Mouse (Mus musculus) hindbrain, embryonic 13.5 days (tissue): ENCODE data around the gene St5. TPM values are rescaled to one million over a fixed set of nuclear protein-coding genes. Genes with fewer than 3 reads are reported as not detected.

ENCODE experiments used
- ATAC-seq: fragments of 200-750 bp; cut with Nextera tagmentation; 2 replicates; pipeline ENCODE4 v1.8.0; 2017; ENCODE audit warnings: moderate TSS enrichment; ENCODE audit not compliant: low FRiP score
- H3K27ac ChIP-seq: fragments of 300-500 bp; sonication (generic); 2 replicates; pipeline ENCODE4 v1.5.1; 2015; ENCODE audit warnings: inconsistent platforms, mild to moderate bottlenecking, moderate library complexity
- H3K27me3 ChIP-seq: fragments of 300-500 bp; sonication (generic); 2 replicates; pipeline ENCODE4 v1.6.1; 2015; ENCODE audit warnings: mild to moderate bottlenecking, inconsistent platforms
- H3K36me3 ChIP-seq: fragments of 300-500 bp; sonication (generic); 2 replicates; pipeline ENCODE4 v1.6.1; 2015; ENCODE audit warnings: mild to moderate bottlenecking, inconsistent platforms
- H3K4me1 ChIP-seq: fragments of 300-500 bp; sonication (generic); replicated peaks from 2 replicates; pipeline ENCODE4 v1.6.1; 2015; ENCODE audit warnings: inconsistent platforms
- H3K4me2 ChIP-seq: fragments of 300-500 bp; sonication (generic); 2 replicates; pipeline ENCODE4 v1.6.1; 2015; ENCODE audit warnings: inconsistent platforms, mild to moderate bottlenecking, moderate library complexity
- H3K4me3 ChIP-seq: fragments of 300-500 bp; sonication (generic); 2 replicates; pipeline ENCODE4 v1.5.1; 2015; ENCODE audit warnings: mild to moderate bottlenecking, inconsistent platforms
- H3K9ac ChIP-seq: fragments of 300-500 bp; sonication (generic); 2 replicates; pipeline ENCODE4 v1.6.1; 2015; ENCODE audit warnings: mild to moderate bottlenecking, inconsistent platforms
- H3K9me3 ChIP-seq: fragments of 300-500 bp; sonication (generic); 2 replicates; pipeline ENCODE4 v1.6.1; 2016; ENCODE audit warnings: inconsistent platforms
- WGBS: fragments of 180-500 bp; shearing (Covaris S2); methylation state at CpG from one replicate; pipeline ENCODE4 v1.1.7; 2015; 5-methylcytosine and 5-hydroxymethylcytosine counted together
- polyA plus RNA-seq: library from polyadenylated mRNA; unstranded; fragments of >200 nt; fragmentation: Nextera tagmentation; extraction: Ambion mirVana; gene quantifications from 2 replicates; pipeline ENCODE4 v1.2.1, GENCODE M21; 2015

St5 gene
- polyA plus RNA-seq, 1 experiment from 2014 or later, result 25.6 TPM

DNA sequence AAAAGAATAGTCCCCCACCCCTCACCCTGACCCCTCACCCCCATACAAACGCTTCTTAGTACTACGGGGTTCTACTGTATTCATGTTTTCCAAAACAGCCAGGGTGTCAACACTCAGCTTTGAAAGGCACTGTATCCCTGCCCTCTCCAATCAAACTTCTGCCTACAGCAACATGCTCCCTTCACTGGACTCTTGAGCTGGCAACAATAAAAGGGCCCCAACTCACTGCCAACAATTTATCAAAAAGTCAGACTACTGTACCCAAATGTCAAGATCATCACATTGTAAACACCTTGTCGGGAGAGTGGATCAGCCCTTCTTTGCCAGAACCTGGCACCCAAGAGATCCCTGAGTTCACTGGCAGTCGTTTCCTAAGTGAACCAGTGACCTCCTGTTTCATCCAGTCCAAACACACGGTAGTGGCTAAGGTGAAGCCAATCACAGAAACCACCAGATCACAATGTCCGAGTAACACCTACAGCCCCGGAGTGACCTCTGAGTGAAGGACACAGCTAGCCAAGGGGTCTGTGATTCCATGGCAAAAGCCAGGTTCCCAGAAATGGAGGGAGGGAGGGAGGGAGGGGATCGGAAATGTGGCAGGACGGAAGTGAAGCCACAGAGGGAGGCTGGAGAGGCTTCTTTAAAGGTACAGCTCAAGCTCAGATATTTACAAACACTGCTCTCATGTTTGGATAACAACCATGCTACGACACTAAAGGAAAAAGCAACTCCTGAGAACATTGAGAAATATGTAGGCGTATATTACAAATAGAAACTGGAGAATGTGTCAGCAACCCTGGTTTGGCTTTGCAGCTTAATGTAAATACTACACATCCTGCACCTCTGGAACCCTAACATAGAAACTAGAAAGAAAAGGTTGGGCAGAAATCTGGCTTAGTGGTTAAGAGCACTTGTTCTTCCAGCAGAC lies 136.3 kb downstream of the St5 start:
- Histone ChIP-seq H3K4me2 (no peak overlapping the region), H3K4me3 (no peak overlapping the region), H3K27me3 (no peaks in the 10 kb centered on the region), H3K36me3 (no peaks in the 10 kb centered on the region), H3K9ac (no peak overlapping the region), H3K9me3 (no peaks in the 10 kb centered on the region), H3K4me1 (peaks cover 11% of the 10 kb centered on the region; the same call in 1 of the 2 replicates), H3K27ac (no peak overlapping the region)
- no peak for ATAC-seq
- 86% methylated on average over 11 of the region's 11 CpGs for WGBS

DNA sequence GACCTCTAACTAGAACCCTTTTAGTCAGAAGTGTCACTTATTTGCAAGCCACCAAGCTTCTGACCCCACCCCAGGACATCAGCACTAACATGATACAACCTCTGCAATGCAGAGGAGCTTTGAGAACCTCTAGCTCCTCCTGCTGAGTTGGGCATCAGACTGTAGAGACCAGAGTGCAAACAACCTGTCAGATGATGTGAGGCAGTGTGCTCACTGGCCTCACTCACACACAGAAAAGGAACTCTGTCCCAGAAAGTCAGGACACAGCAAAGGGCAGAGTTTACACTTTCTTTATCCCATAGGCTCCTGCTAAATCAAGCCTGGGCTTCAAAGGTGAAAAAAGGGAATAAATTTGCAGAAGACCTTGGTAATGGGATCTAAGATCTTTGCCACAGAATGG lies 137.1 kb downstream of the St5 start:
- ATAC-seq, result no peak
- no peak overlapping the region for H3K4me3 ChIP-seq

DNA sequence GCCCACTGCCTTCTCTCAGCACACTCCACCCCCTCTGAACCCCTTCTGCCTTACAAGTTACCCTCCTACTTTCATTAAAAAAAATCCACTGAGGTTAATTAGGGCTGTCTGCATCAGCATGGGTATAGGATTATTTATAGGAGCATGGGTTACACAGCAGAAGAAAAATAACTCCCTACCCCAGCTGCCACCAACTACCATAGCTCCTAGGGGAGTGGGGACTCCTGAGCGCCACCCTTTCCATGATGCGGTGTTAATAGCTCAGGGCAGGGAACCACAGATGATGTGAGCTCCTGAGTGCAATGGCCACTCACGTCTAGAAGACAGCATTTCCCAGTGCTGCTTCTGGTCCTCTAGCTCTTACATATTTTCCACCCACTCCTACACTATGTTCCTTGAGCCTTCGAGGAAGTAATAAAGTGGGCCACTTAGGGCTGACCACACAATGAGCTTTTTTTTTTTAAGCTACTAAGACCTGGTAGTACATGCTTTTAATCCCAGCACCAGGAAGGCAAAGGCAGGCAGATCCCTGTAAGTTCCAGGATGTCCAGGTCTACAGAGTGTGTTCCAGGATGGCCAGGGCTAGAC lies 139.5 kb downstream of the St5 start:
- ATAC-seq, result no peak
- Histone ChIP-seq H3K9ac (no peak overlapping the region), H3K9me3 (no peaks in the 10 kb centered on the region)

More for the DNA sequence above, 137.1 kb downstream of the St5 start:
- Histone ChIP-seq H3K27ac (no peak overlapping the region), H3K4me2 (no peak overlapping the region), H3K9me3 (no peaks in the 10 kb centered on the region), H3K36me3 (no peaks in the 10 kb centered on the region), H3K4me1 (peaks cover 11% of the 10 kb centered on the region; the same call in 1 of the 2 replicates), H3K9ac (no peak overlapping the region), H3K27me3 (no peaks in the 10 kb centered on the region)

DNA sequence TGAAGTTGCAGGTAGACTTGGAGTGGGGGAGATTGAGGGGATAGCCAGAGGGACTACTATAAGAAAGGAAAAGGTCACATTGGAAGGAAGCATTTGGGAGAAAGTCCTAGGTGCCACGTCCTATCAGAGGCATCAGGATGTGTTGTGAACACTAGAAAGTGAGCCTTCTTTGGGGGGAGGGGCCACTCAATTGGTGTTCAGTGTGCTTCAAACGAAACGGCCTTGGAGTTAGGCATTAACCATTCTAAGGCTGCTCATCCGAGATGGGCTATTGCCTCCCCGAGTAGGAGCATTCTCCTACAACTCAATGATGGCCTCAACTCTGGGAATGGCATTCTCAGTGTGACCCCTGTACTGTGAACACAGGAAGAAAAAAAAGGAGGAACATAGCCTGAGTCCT lies 140.7 kb downstream of the St5 start:
- Histone ChIP-seq H3K4me3 (no peak overlapping the region), H3K9ac (no peak overlapping the region), H3K9me3 (no peaks in the 10 kb centered on the region), H3K36me3 (no peaks in the 10 kb centered on the region), H3K4me2 (no peak overlapping the region), H3K27me3 (no peaks in the 10 kb centered on the region), H3K27ac (no peak overlapping the region; the same call in 1 of the 2 replicates), H3K4me1 (peaks cover 11% of the 10 kb centered on the region; the same call in 1 of the 2 replicates)
- ATAC-seq, result no peak
- 64% methylated on average over 5 of the region's 5 CpGs for WGBS

More for the DNA sequence above, 139.5 kb downstream of the St5 start:
- H3K4me3 ChIP-seq, result no peak overlapping the region
- H3K27ac ChIP-seq, result no peak overlapping the region
- H3K36me3 ChIP-seq, result no peaks in the 10 kb centered on the region
- WGBS, result 64% methylated on average over 4 of the region's 4 CpGs
- no peaks in the 10 kb centered on the region for H3K27me3 ChIP-seq
- H3K4me1 ChIP-seq, result peaks cover 11% of the 10 kb centered on the region; the same call in 1 of the 2 replicates
- no peak overlapping the region for H3K4me2 ChIP-seq

DNA sequence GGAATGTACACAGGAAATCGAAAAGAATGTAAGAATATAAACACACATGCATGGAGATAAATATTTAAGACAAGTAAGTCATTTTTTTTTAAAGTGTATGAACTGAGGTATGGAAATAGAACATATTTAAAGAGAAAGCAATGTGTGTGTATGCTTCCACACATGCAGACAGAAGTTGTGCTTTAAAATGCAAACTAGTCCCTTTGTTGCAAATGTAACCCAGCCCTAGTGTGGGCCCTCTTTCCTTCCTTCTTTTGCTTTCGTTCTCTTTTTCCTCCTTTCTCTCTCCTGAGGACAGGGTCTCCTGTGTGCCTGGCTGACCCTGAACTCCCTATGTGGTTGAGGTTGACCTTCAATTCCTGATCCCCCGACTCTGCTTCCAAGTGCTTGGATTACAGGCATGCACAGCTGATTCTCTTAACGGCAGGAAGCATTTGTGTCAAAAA lies 141.2 kb downstream of the St5 start:
- Histone ChIP-seq H3K4me2 (no peak overlapping the region), H3K36me3 (no peaks in the 10 kb centered on the region), H3K9ac (no peak overlapping the region), H3K27ac (no peak overlapping the region; the same call in 1 of the 2 replicates), H3K27me3 (no peaks in the 10 kb centered on the region), H3K9me3 (no peaks in the 10 kb centered on the region), H3K4me3 (no peak overlapping the region), H3K4me1 (peaks cover 11% of the 10 kb centered on the region; the same call in 1 of the 2 replicates)
- WGBS, result 58% methylated on average over 4 of the region's 4 CpGs
- no peak for ATAC-seq

DNA sequence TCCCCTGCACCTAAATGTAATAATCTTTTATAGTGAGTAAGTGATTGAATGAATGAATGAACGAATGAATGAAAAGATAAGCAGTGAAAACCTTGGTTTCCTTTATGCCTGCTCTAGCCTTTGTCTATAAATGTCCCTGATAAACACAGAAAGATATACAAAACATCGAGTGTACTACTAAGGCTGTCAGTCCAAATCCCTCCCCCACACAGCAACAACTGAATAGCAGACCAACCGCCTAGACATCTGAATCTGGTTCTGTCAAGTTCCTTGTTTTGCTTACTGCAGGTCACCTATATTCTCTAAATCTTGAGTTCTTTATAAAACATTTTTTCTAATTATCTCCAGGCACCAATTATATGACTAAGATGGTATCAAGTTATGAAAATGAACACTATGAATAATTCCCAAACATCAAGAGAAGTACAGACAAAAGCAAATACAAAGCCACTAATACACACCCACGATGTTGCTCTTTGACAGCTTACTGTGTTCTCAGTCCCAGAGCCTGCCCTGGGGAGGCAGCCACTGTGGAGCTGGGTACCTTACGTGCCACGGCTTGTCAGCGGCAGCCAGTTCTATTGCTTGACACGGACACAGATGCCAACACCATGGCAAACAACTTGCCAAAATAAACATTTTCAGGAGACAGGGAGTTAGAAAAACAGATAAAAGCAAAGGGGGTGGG lies 141.8 kb downstream of the St5 start:
- H3K4me1 ChIP-seq, result peaks cover 11% of the 10 kb centered on the region; the same call in 1 of the 2 replicates
- H3K27ac ChIP-seq, result no peak overlapping the region
- 59% methylated on average over 8 of the region's 8 CpGs for WGBS
- no peak overlapping the region for H3K4me2 ChIP-seq
- no peak overlapping the region for H3K9ac ChIP-seq
- no peak for ATAC-seq
- H3K4me3 ChIP-seq, result no peak overlapping the region
- H3K9me3 ChIP-seq, result no peaks in the 10 kb centered on the region
- no peaks in the 10 kb centered on the region for H3K36me3 ChIP-seq
- no peaks in the 10 kb centered on the region for H3K27me3 ChIP-seq

DNA sequence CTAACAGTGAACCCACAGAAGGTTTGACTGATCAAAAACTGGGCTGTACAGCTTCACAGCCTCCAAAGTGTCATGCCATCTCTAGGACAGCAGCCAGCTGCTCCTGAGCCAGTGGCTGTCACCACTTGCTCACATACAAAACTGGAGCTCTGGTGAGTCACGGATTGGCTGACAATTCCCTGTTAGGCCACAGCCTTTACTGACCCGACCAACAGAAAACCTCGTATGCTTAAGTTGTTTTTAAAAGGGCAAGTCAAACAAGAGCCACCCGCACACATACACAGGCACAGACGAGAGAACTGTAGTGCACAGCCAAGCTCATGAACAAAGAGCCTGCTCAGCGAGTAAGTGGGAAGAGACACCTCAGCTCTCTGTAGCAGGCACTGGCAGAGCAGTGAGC lies 143.9 kb downstream of the St5 start:
- WGBS, result 52% methylated on average over 6 of the region's 6 CpGs
- Histone ChIP-seq H3K9ac (no peak overlapping the region), H3K4me2 (no peak overlapping the region), H3K36me3 (peaks cover 3% of the 10 kb centered on the region; the same call in 1 of the 2 replicates), H3K4me3 (no peak overlapping the region), H3K4me1 (peaks cover 11% of the 10 kb centered on the region; the same call in 1 of the 2 replicates), H3K27me3 (no peaks in the 10 kb centered on the region), H3K27ac (no peak overlapping the region), H3K9me3 (no peaks in the 10 kb centered on the region)
- no peak for ATAC-seq

DNA sequence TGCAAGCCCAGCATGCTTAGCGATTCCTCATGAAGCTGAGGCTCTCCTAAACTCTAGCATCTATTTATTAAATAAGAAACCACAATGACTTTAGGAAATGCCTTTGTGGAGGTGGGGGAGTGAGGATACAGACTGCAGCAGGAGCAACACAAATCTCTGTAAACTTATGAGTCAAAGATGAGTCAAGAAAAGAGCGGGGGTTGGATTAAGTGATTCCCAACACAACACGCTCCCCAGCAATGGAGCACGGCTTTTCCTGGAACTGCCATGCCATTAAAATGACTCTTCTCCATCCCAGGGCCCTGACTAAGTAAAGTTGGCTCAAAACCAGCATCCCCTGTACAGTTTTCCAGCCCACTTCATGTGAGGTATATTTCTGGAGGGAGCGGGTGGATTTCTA lies 156.7 kb downstream of the St5 start:
- Histone ChIP-seq H3K4me2 (no peak overlapping the region), H3K27ac (no peak overlapping the region), H3K9ac (no peak overlapping the region), H3K4me1 (peaks cover 7% of the 10 kb centered on the region; the same call in 1 of the 2 replicates), H3K36me3 (peaks cover 8% of the 10 kb centered on the region; the same call in 1 of the 2 replicates), H3K9me3 (no peaks in the 10 kb centered on the region), H3K4me3 (no peak overlapping the region), H3K27me3 (no peaks in the 10 kb centered on the region)
- WGBS, result 97% methylated on average over 5 of the region's 5 CpGs
- no peak for ATAC-seq

DNA sequence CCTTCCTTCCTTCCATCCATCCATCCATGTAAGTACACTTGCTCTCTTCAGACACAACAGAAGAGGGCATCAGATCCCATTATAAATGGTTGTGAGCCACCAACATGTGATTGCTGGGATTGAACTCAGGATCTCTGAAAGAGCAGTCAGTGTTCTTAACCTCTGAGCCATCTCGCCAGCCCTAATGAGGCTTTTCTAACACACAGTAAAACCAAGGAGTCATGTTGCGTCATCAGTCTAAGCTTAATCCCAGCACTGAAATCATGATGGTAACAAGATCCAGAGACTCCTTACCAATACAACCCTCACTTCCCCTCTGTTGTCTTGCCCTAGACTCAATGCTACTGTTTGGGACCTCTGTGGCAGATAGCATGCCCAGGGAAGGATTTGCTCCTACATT lies 157.2 kb downstream of the St5 start:
- Histone ChIP-seq H3K4me1 (peaks cover 7% of the 10 kb centered on the region; the same call in 1 of the 2 replicates), H3K4me2 (no peak overlapping the region), H3K27me3 (no peaks in the 10 kb centered on the region), H3K9me3 (no peaks in the 10 kb centered on the region), H3K36me3 (peaks cover 8% of the 10 kb centered on the region; the same call in 1 of the 2 replicates), H3K4me3 (no peak overlapping the region), H3K9ac (no peak overlapping the region), H3K27ac (no peak overlapping the region)
- ATAC-seq, result no peak
- 95% methylated on average over 2 of the region's 2 CpGs for WGBS

DNA sequence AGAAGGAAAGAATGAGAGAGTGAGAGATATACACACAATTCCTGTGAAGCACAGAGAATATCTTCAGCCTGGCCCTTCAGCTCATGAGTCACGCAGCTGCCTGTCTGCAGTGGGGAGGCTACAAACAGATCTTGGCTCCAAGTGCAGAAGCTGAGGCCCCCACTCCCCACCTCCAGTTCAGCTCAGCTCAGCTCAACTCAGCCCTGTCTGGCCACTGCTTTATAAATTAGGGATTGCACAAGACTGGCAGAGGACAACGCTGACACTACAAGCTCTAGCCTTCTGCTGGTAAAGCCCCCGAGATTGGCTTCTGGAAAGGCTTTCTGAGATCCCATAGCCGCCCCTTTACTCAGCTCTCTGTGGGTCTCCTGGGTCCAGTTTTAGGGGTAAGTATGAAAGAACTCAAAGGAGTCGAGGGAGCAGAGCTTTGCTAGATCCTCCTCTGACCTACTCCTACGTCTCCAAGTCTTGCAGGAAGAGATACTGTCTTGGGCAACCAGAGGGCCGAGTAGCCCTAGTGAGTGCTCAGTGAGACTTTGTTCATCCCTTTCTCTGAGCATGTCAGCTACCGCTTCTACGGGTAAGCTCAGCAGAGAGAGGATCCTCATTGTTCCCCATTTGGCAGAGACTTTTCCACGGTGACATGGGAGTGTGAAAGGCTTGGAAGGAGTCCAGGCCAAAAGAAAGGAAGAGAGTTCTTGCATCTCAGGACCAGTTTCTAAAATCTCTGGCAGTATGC lies 158.0 kb downstream of the St5 start:
- Histone ChIP-seq H3K9ac (0 out of 2 replicates have a peak overlapping the region, but pooled peaks have one; percentile 10), H3K9me3 (no peaks in the 10 kb centered on the region), H3K36me3 (peaks cover 8% of the 10 kb centered on the region; the same call in 1 of the 2 replicates), H3K4me1 (peaks cover 7% of the 10 kb centered on the region; the same call in 1 of the 2 replicates), H3K27ac (peak overlapping the region; percentile 30; the same call in 1 of the 2 replicates), H3K4me2 (no peak overlapping the region), H3K4me3 (no peak overlapping the region), H3K27me3 (no peaks in the 10 kb centered on the region)
- WGBS, result 78% methylated on average over 10 of the region's 10 CpGs
- ATAC-seq, result no peak

DNA sequence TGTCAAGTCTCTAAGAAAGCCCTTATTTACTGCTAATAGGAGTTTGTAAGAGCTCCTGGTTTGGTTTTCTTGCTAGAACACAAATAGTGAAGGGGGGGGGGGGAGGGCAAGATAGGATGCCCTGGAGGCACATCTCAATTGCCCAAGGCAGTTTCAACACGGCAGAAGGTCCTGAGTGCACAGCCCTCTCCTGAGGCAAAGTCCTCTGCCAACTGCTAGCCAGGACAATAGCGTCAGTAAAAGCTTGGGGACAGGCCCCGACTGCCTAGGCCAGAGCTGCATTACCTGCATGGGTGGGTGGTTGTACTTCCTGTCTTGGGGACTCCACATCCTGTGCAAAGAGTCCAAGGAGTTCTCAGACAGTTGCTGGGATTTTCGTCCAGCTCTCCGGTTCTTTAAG lies 158.6 kb downstream of the St5 start:
- no peak for ATAC-seq
- H3K9me3 ChIP-seq, result no peaks in the 10 kb centered on the region

More for the DNA sequence above, 158.6 kb downstream of the St5 start:
- no peaks in the 10 kb centered on the region for H3K27me3 ChIP-seq
- 84% methylated on average over 5 of the region's 5 CpGs for WGBS
- H3K4me1 ChIP-seq, result peaks cover 7% of the 10 kb centered on the region; the same call in 1 of the 2 replicates
- H3K4me3 ChIP-seq, result no peak overlapping the region
- H3K36me3 ChIP-seq, result peaks cover 8% of the 10 kb centered on the region
- no peak overlapping the region for H3K9ac ChIP-seq
- peak overlapping the region; percentile 30; the same call in 1 of the 2 replicates for H3K27ac ChIP-seq
- no peak overlapping the region for H3K4me2 ChIP-seq
